Mouse (Mus musculus) MEL-GATA-1-ER (cell line): ENCODE measurements around the gene Sash1.
"Not testable (repeated sequence)": the region's sequence is repeated elsewhere in the genome, so short reads cannot be mapped to it uniquely, and the experiment has no call there.

Source experiments
- DNase-seq: peaks from one replicate; pipeline ENCODE4 v3.0.0-alpha.2; 2012; ENCODE audit warnings: low read depth; ENCODE audit errors: extremely low read depth

Sash1 gene

DNA sequence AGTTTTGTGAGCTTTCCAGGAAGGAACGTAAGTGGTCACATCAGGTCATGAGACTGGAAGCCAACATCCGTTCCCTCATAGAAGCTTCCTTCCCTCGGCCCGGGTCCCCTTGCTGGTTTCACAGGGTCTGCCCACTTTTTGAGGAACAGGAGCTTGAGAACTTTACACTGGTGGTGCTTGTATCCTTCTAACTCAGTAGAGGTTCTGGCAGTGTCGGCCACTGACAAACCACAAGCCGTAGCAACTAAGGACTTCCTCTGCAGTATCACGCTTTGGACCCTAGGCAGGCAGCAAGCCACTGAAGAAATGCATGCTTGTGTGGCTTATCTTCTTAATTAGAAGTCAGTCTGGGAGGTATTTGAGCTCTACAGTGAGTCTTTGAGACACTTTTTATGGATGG lies 126.6 kb downstream of the Sash1 start:
- DNase-seq = no peak

DNA sequence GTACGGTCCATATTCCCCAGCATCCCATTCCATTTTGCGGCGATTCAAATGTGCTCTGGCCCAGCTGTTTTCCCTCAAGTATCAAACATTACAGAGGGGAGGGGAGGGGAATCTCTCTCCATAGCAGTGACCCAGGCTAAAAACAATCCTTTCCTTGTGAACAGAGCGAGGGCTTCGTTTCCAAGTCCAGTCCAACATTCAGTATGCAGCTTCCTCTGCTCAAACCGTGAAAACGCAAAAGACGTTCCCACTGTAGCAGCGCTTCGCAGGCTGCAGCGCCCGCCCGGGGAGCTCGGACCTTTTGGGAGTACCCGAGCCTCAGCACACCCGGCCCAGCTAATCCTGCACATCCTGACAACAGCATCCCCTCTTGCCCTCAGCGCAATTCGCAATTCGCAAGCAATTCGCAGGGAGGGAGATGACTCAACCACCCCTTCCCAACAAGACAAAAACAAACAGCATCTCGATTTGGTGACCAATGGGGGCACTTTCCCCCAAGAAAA lies 128.4 kb downstream of the Sash1 start:
- no peak for DNase-seq

DNA sequence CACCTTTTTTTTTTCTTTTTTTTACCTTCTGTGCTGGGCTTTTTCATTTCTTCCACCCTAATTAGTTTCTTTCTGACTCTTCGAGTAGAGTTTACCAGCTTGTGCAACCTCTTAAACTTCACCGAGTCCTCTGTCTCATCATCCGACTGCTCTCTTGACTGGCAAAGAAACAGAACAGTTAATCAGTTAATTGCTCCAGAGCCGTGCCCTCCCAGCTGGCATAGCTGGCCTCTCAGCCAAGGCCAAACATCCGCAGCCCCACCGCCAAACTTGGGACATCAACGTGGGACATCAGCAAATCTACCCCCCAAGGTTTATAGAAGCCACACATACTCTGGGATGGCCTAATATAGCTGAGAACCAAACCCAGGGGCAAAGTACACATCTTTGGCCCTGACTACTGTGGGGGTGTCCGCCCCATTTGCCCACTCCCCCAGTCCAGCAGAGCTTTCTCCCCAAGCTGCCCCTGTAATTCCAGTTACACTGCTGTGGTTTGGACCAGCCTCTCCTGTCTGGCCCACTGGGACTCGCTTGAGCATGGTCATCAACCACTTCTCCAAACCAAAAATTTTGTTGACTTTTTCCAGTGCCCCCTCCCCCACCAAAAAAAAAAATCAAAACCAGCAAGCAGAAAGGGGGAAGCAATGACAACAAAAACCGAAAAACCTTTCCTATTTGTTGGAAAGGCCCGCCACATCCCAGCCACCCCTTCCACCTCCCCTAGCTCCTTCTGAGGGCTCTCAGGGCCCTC lies 129.1 kb downstream of the Sash1 start:
- DNase-seq = no peak

DNA sequence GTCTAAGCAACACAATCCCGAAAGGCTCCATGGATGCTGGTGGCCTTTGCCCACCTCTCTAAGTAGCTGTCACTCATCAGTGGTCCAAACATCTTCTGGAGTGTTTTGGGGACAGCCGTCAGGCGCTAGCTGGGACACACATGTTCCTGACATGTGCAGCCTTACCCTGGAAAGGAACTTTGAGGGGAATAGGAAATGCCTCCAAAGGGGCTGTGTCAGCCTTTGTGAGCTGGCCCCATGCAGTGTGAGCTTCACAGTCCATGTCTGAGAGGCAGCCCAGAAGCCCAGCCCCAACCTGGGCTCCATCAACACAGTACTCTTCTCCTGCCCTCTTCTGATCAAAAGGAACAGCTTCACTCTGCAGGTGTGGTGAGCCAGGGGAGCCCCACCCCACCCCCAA lies 132.5 kb downstream of the Sash1 start:
- no peak for DNase-seq

DNA sequence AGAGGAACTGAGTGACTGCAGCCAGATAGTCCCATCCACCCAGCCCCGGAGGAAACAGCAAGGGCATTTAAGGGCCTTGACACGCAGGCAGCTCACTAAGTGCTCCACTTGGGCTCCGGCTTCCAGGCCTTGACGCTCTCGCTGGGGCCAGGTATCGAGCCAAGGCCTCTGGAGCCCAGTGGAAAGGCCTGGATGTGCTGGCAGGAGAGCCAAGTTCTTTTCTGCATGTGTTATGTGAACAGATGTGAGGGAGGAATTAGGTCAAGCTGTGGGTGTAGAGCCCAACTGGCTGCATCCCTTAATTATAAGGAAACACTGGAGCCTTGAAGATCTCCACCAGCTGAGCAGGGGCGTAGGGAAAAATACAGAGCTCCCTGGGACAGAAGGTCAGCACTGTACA lies 133.4 kb downstream of the Sash1 start:
- no peak for DNase-seq

DNA sequence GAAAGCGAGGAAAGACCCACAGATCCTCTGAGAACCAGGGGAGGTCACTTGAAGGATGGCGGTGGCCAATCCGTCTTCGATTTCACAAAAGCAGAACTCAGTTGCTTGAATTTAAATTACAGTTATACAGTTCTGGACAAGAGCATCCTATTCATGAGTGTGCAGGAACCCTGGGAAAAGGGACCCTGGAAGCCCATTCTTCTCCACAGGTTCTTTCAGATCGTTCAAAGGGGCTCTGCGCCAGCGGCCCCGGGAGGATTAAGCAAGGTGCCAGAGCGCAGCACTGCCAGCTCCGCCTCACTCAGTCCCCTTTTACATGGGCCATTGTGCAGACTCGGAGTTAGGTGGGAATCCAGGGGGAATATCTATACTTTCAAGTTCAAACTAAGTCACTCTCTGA lies 136.3 kb downstream of the Sash1 start:
- DNase-seq = no peak

DNA sequence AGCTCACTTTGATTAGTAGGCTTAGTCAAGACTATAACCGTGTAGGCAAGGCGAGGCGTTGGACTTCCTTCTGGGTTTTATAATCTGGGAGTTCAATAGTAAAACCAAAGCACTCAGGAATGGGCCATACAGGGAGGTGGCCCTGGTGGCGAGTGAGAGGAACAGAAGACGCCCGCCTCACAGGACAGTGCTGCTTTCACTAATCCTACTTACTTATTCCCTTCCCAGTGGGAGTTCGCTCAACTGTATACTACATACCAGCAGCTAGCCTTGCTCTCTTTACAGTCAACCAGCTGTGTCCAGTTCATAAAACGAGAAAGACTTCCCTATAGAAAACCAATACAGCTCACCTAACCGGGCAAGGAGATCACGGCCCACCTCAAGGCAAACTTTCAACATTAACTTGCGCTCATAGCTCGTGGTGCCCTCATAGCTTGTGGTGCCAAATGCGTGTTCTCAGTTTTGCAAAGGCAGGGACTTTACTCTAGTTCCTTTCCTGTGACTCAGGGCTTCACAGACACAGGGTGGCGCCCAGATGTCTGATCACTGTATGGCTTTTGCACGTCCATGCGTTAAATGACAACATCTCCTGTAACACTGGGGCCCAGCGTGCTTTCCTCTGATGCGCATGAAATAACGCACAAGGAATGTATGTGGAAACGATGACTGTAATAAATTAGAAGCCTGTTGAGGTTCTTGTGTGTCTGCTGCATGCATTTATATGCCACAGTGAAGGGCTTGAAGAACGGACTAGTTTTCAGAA lies 138.2 kb downstream of the Sash1 start:
- no peak for DNase-seq

DNA sequence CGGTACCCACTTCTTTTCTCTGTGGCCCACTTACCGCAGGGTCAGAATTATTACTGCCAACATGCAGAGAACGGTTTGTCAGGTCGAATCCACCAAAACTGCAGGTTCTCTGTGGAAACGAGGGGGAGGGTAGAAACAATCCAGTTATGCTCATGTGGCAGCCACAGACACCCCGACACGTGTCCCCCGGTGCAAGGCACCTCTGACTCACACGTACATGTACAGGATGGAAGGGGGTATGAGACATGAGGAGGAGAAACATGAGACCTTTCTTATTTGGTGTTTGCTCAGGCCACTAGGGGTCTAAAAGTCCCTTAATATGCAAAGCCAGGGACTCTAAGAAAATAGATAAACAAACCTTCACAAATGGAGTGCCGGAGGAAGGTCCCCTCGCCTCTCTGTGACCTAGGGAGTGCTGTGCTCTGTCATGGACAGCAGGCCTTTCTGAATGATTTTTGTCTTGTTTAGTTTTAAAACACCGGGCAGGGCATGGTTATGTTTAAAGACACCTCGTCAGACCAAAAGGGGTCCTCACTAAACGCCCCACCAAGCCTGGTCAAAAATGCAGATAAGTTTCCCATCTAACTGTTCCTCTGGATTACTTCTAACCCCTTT lies 139.7 kb downstream of the Sash1 start:
- DNase-seq = no peak

DNA sequence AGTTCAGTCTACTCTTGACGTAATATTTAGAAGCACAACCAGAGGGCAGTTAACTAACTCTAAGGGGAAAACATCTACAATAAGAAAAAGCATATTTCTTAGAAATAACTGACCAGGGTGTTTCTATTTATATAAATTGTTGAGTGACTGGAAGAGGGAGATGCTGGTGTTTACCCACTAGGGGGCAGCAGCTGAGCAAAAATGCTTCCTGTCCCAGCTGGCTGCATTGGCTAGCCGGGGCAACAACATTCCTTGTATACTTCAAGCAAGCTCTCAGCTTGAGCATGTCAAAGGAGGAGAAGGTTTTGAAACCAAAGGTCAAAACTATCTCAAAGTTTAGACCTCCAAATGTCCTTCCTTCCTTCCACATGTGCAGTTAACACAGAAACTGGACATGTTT lies 143.0 kb downstream of the Sash1 start:
- no peak for DNase-seq

DNA sequence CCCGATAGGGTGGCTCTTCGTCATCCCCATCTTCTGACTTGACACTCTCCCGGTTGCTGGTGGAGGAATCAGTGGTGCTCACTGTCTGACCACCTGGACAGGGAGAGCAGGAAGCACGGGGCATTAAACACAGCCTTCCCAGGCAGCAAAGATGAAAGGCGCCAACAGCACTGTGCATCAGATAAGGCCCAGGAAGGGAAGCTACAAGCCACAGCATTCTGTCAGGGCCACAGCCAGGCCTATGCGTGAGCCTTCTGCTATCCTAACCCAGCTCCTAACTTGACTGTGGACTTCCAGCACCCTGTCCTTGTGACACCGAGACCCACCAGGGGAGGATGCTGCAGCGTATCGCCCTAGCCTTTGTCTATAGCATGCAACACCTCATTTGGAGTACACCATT lies 144.4 kb downstream of the Sash1 start:
- DNase-seq = no peak

DNA sequence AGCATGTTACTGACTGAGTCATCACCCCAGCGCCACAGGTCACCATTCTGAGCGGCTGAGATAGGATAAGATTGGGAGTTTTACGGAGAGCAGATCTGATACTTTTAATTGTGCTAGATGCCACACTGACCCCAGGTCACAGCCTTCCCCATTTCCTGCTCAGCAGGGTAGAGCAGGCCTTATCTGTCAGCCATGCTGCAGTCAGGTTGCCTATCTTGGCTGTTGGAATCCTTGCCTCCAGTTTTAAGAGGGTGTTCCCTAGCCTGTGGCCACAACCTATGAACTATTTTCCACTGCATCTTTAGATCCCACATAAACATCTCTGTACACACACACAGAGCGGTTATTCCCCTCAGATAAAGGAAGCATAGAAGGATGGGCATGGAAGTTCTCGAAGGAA lies 145.1 kb downstream of the Sash1 start:
- DNase-seq = no peak

DNA sequence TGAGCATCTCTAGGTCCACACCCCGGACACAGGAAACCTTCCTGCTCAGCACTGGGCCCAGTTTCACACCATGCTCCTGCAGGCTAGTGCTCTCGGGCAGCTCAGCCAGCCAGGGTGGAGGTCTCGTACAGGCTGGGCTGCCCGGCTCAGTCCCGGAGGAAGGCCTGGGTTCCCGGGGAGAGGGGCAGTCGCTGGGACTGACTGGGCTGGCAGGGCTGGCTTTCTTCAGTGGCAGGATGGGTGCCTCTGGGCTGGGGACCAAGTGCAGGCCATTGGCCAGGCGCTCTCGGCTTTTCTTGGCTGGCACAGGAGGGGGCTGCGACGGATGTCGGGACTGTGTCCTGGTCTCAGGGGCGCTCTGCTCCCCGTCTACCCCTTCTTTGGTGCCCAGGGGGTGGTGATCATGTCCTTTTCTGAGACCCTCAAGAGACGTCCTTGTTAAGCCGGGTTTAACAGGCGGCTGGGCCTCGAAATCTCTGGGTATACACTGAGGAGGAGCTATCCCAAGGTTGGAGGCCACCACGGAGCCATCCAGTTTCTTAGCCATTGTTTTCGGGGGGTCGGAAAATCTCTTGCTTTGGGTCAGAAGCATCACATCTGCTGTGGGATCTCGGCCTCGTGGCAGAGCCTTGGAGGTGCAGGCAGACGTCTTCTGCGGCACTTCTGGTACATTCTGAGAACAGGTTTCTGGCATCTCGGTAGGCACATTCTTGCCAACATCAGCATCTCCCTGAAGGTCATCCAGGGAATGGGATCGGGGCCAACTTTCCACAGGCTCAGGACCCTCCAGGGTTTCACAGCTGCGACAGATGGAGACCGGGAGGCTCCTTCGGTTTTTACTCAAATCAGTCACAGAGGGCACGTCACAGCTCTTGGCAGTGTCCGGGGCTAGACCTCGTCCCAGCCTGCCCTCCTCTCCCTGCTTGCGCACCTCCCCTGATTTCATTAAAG lies 156.2 kb downstream of the Sash1 start:
- no peak for DNase-seq

DNA sequence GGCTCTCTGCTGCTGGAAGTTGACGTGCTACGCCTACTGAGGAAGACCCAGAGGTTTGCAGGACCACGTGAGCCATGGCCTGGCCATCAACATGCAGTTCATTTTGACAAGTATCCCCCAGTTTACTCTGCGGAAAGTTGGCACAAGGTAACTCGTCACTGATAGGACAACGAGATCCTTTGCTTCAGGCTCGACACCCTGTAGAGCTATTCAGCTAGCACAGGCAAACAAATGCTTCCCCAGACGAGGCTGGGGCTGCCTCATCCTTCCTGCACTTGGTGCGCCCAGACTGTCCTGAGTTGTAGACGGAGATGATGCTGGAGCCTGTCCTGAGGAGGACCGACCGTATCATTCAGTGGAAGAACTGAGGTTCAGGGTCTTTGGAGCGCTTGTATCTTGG lies 166.5 kb downstream of the Sash1 start:
- no peak for DNase-seq

DNA sequence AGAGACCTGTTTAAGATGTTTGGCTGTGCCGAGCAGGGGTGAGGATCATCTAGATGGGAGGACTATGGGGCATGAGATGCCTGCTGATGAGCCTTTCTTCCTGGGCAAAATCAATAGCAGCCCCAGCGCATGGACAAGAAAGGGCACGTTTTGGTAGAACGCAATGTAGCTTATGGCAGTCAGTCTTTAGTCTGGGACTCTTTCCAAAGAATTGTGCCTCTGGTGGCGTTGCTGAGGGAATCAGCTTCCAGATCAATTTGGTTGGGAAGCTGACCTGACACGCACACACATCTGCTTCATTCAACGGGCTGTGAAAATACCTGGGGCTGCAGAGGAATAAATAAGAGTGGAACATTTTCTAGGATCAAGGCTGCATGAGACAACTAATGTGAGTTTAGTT lies 167.0 kb downstream of the Sash1 start:
- DNase-seq = no peak

DNA sequence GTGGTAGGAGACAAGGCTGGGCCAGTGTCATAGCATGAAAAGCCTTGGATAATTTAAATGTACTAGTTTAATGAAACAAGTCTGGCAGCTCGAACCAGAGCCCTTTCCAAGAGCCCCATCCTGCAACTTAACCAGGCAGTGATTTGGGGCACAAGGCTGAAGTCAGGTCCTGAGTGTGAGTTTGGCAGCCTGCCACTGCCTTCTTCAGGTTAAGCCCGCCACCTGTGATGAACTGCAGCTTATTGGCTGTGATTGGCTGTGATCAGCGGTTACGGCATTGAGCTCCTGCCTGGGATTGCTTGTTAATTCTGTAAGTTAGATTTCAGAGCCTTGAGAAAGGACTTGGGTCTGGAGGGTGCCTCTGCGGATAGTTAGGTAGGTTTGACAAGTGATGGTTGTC lies 168.7 kb downstream of the Sash1 start:
- DNase-seq = no peak

DNA sequence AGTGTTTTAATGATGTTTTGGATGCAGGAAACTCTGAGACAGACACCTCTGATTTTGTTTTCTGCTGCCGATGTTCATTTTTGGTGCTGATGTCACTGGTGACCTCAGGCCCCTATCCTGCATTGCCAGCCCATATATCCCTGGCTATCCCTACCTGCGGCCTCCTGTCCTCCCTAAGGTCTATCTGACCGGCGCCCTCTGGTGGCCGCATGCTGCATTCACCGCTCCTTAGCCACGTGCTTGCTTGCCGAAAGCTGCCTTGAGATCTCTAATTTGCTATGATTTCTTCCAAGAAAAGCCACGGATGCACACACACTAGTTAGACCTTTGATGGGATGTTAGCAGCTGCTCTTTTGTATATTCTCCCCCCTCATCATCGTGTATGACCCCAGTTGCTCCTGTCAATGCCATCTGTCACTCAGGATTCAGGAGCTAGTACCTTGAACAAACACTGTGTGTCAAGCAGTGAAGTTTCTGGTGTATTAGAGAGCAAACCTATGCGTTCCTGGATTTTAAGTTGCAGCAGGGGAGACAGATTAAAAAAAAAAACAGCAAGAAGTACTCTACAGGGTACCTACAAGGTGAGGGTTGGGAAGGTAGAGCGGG lies 170.1 kb downstream of the Sash1 start:
- no peak for DNase-seq

DNA sequence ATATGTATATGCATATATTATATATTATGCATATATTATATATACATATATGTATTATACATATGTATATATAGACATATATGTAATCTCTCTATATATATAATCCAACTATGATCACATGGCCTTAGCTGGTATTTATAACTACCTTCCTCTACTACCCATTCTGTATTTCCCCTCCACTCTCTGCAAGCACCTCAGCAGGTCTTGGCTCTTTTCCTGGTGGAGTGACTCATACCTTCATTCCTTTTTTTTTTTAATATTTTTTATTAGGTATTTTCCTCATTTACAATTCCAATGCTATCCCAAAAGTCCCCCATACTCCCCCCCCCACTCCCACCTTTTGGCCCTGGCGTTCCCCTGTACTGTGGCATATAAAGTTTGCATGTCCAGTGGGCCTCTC lies 189.2 kb downstream of the Sash1 start:
- not testable (repeated sequence) for DNase-seq

DNA sequence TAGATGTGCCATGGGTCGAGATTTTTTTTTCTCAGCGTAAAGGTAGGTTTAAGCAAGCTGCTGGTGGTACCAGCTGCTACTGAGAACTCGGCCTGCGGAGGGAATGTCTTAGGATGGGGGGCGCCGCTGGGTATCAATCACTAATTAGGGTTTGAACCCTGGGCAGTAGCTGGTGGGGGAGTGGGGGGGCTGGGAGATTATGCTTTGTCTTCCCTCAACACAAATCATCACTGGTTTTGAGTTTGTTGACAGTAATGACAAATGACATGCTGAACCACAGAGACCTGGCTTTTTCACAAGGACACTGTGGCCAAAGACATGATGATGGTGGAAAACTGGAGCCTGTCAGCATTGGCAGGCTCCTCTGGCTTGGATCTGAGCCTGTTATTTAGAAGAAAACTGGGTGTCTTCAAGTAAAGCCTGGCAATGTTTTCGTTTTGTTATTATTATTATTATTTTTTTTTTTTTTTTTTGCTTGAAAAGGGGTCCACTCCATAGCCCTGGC lies 191.8 kb downstream of the Sash1 start:
- DNase-seq = no peak

DNA sequence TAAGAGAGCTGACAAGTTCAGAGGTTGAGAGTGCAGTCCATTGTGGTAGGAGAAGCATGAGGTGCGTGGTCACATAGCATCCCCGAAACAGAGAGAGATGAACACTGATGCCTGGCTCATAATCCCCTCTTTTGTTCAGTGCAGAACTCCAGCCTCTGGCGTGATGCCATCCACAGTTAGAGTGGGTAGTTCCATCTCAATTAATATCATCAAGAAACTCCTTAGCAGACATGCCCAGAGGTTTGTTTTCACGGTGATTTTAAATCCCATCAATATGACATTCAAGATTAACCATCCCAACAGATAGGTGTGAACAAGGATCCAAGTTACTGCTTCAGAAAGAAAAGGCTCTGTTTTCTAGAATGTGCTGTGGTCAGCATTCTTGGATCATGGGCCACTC lies 192.3 kb downstream of the Sash1 start:
- DNase-seq = no peak

DNA sequence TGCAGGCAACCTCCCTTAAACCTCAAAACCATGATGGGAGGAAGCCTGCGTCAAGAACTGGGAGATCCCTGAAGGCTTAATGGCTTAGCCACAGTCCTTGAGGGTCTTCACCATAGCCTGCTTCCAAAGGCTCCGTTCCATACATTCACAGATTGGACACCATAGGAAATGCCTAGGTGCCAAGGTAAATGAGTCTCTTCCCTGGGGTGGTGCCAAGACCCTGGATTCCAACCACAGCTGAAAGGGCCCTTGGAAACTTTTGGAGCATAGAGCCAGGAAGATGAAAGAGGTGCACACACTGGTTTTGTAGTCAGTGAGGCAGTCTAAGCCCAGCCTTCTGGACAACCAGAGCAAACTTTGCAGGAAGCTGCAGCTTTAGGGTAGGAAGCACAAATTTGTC lies 193.3 kb downstream of the Sash1 start:
- DNase-seq = no peak

DNA sequence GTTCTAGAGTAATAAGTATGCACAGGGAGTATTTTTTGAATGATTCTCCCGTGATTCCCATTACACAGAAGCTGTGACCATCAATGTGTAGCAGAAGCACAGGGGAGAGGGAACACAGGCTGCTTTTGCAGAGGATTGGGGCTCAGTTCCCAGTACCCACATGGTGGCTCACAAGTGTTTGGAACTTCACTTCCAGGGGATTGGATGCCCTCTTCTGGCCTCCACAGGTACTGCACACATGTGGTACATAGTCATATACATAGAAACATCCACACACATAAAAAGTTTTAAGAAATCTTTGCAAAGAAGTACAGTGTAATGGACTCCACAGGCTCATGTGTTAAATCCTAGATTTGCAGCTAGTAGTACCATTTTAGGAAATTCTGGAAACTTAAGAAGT lies 199.7 kb downstream of the Sash1 start:
- DNase-seq = no peak
